Mouse (Mus musculus) testis, adult 2 months (tissue): ENCODE measurements around the gene Exosc5. TPM values are rescaled to one million over a fixed set of nuclear protein-coding genes. Genes with fewer than 3 reads are reported as not detected.

Experiments used
- H3K27ac ChIP-seq: fragments of 200-500 bp; 2 replicates; pipeline ENCODE4 v1.5.1; 2012; ENCODE audit warnings: low read depth, low read length; ENCODE audit not compliant: control insufficient read depth, insufficient read depth
- H3K27me3 ChIP-seq: fragments of 200-500 bp; 2 replicates; pipeline ENCODE4 v1.6.1; 2012; ENCODE audit warnings: mild to moderate bottlenecking, low read length, moderate library complexity; ENCODE audit not compliant: control insufficient read depth, insufficient read depth
- H3K36me3 ChIP-seq: fragments of 200-500 bp; 2 replicates; pipeline ENCODE4 v1.6.1; 2012; ENCODE audit warnings: mild to moderate bottlenecking, low read length; ENCODE audit not compliant: control insufficient read depth, insufficient read depth
- H3K4me1 ChIP-seq: fragments of 200-500 bp; 2 replicates; pipeline ENCODE4 v1.6.1; 2012; ENCODE audit warnings: low read length; ENCODE audit not compliant: control insufficient read depth, insufficient read depth
- H3K4me3 ChIP-seq: fragments of 200-500 bp; 2 replicates; pipeline ENCODE4 v1.5.1; 2012; ENCODE audit warnings: low read depth, mild to moderate bottlenecking, low read length, moderate library complexity, mixed read lengths; ENCODE audit not compliant: control insufficient read depth
- CTCF ChIP-seq: fragments of 200-500 bp; IDR thresholded peaks from 2 replicates; pipeline ENCODE4 v1.5.1; 2012; ENCODE audit warnings: low read depth, mild to moderate bottlenecking, inconsistent platforms, low read length, moderate library complexity; ENCODE audit not compliant: control insufficient read depth, insufficient read depth, insufficient replicate concordance
- POLR2A ChIP-seq: fragments of 200-500 bp; IDR thresholded peaks from 2 replicates; pipeline ENCODE4 v1.6.1; 2012; ENCODE audit warnings: low read depth, mild to moderate bottlenecking, inconsistent platforms, low read length, moderate library complexity; ENCODE audit not compliant: control insufficient read depth
- polyA plus RNA-seq: library from polyadenylated mRNA; depleted of rRNA; stranded (reverse); fragments of >200 nt; gene quantifications from 2 replicates; pipeline ENCODE4 v1.2.3, GENCODE M21; 2012

The Exosc5 gene
- polyA plus RNA-seq, 1 experiment = 466 TPM

GRCm38 (mm10) chr7:25687811-25688401, 28.9 kb downstream of the Exosc5 start:
- Histone ChIP-seq H3K4me3 (peak overlapping the region; percentile 82), H3K36me3 (no peaks in the 10 kb centered on the region), H3K27me3 (no peaks in the 10 kb centered on the region), H3K27ac (peak overlapping the region; percentile 19), H3K4me1 (peaks cover 27% of the 10 kb centered on the region)
- TF ChIP-seq CTCF (no peak), POLR2A (0 out of 2 replicates have a peak, but pooled peaks have one; percentile 19)

GRCm38 (mm10) chr7:25688810-25689586, 30.0 kb downstream of the Exosc5 start:
- Histone ChIP-seq H3K4me1 (peaks cover 26% of the 10 kb centered on the region), H3K36me3 (no peaks in the 10 kb centered on the region), H3K27ac (peak overlapping the region; percentile 7), H3K4me3 (peak overlapping the region; percentile 82), H3K27me3 (no peaks in the 10 kb centered on the region)
- TF ChIP-seq POLR2A (peak; percentile 36; the same call in 1 of the 2 replicates), CTCF (no peak)

- H3K27ac ChIP-seq = no peak overlapping the region
- no peaks in the 10 kb centered on the region for H3K27me3 ChIP-seq
- no peak for TF ChIP-seq POLR2A
- no peak for TF ChIP-seq CTCF
- peak overlapping the region; percentile 82 for H3K4me3 ChIP-seq
- H3K4me1 ChIP-seq = peaks cover 26% of the 10 kb centered on the region
- no peaks in the 10 kb centered on the region for H3K36me3 ChIP-seq
These were observed 30.6 kb downstream of the Exosc5 start for GRCm38 (mm10) chr7:25689603-25690021.

GRCm38 (mm10) chr7:25690051-25690450, 31.1 kb downstream of the Exosc5 start:
- Histone ChIP-seq H3K36me3 (no peaks in the 10 kb centered on the region), H3K27ac (no peak overlapping the region), H3K4me3 (no peak overlapping the region), H3K4me1 (peaks cover 26% of the 10 kb centered on the region), H3K27me3 (no peaks in the 10 kb centered on the region)
- TF ChIP-seq POLR2A (no peak), CTCF (no peak)

- H3K27me3 ChIP-seq = no peaks in the 10 kb centered on the region
- no peaks in the 10 kb centered on the region for H3K36me3 ChIP-seq
- H3K4me1 ChIP-seq = peaks cover 9% of the 10 kb centered on the region
- H3K4me3 ChIP-seq = no peak overlapping the region
- TF ChIP-seq POLR2A = no peak
- no peak for TF ChIP-seq CTCF
- no peak overlapping the region for H3K27ac ChIP-seq
These were observed 35.1 kb downstream of the Exosc5 start for GRCm38 (mm10) chr7:25694104-25694503.

GRCm38 (mm10) chr7:25699851-25700250, 40.9 kb downstream of the Exosc5 start:
- TF ChIP-seq POLR2A = no peak
- TF ChIP-seq CTCF = no peak
- Histone ChIP-seq H3K36me3 (no peaks in the 10 kb centered on the region), H3K27ac (no peak overlapping the region), H3K4me1 (peaks cover 6% of the 10 kb centered on the region), H3K4me3 (no peak overlapping the region), H3K27me3 (no peaks in the 10 kb centered on the region)

GRCm38 (mm10) chr7:25700732-25701131, 41.8 kb downstream of the Exosc5 start:
- Histone ChIP-seq H3K4me3 (no peak overlapping the region), H3K4me1 (peaks cover 11% of the 10 kb centered on the region), H3K27ac (no peak overlapping the region), H3K36me3 (no peaks in the 10 kb centered on the region), H3K27me3 (no peaks in the 10 kb centered on the region)
- TF ChIP-seq POLR2A (no peak), CTCF (peak; percentile 87; the same call in 1 of the 2 replicates)
